Mouse (Mus musculus) adipocyte (in vitro differentiated cells): Measurements from ENCODE around the gene Ppib.

Experiments used
- DNase-seq: peaks from one replicate; pipeline ENCODE4 v3.0.0-alpha.2; 2016; ENCODE audit warnings: low spot score

Gene Ppib

GRCm38 (mm10) chr9:66059583-66060307 is at the start of gene Ppib:
TSS of gene Ppib (plus strand) at chr9:66060222.
- DNase-seq, result peak; percentile 94

GRCm38 (mm10) chr9:66020601-66021000 is 39.4 kb upstream of the Ppib start:
- no peak for DNase-seq

GRCm38 (mm10) chr9:66038082-66038481 is 21.9 kb upstream of the Ppib start:
- no peak for DNase-seq

GRCm38 (mm10) chr9:66038581-66038980 is 21.4 kb upstream of the Ppib start:
- DNase-seq, result no peak

- no peak for DNase-seq
Measured at GRCm38 (mm10) chr9:66039290-66039689, 20.7 kb upstream of the Ppib start.

GRCm38 (mm10) chr9:66040801-66041200 is 19.2 kb upstream of the Ppib start:
- DNase-seq, result no peak

GRCm38 (mm10) chr9:66042331-66042730 is 17.7 kb upstream of the Ppib start:
- no peak for DNase-seq

- no peak for DNase-seq
Measured at GRCm38 (mm10) chr9:66043241-66043640, 16.8 kb upstream of the Ppib start.

GRCm38 (mm10) chr9:66049931-66050601 is 10.0 kb upstream of the Ppib start:
- no peak for DNase-seq

- no peak for DNase-seq
Measured at GRCm38 (mm10) chr9:66051493-66051892, 8.5 kb upstream of the Ppib start.

- peak; percentile 68 for DNase-seq
Measured at GRCm38 (mm10) chr9:66052731-66053130, 7.3 kb upstream of the Ppib start.

- no peak for DNase-seq
Measured at GRCm38 (mm10) chr9:66053620-66054019, 6.4 kb upstream of the Ppib start.

GRCm38 (mm10) chr9:66060308-66060647 is 256 bp downstream of the Ppib start:
- DNase-seq, result no peak

GRCm38 (mm10) chr9:66060986-66061385 is 964 bp downstream of the Ppib start:
- no peak for DNase-seq

- DNase-seq, result no peak
Measured at GRCm38 (mm10) chr9:66061656-66062055, 1.6 kb downstream of the Ppib start.

GRCm38 (mm10) chr9:66063446-66063845 is 3.4 kb downstream of the Ppib start:
- DNase-seq, result no peak

- no peak for DNase-seq
Measured at GRCm38 (mm10) chr9:66064316-66064715, 4.3 kb downstream of the Ppib start.

- no peak for DNase-seq
Measured at GRCm38 (mm10) chr9:66066791-66067190, 6.8 kb downstream of the Ppib start.

GRCm38 (mm10) chr9:66067542-66067941 is 7.5 kb downstream of the Ppib start:
- peak; percentile 60 for DNase-seq

- DNase-seq, result no peak
Measured at GRCm38 (mm10) chr9:66068056-66068455, 8.0 kb downstream of the Ppib start.

- no peak for DNase-seq
Measured at GRCm38 (mm10) chr9:66068971-66069391, 9.0 kb downstream of the Ppib start.

GRCm38 (mm10) chr9:66069583-66069982 is 9.6 kb downstream of the Ppib start, which contains the start of gene Snx22:
TSS of gene Snx22 (minus strand) at chr9:66069719.
- no peak for DNase-seq

- no peak for DNase-seq
Measured at GRCm38 (mm10) chr9:66070151-66070550, 10.1 kb downstream of the Ppib start.

GRCm38 (mm10) chr9:66072754-66073153 is 12.7 kb downstream of the Ppib start:
- no peak for DNase-seq
